Mouse (Mus musculus): ENCODE results near the gene Fgf22. TPM values are rescaled to one million over a fixed set of nuclear protein-coding genes. Genes with fewer than 3 reads are reported as not detected.

Gene Fgf22
- not detected for polyA plus RNA-seq (2017; shearing (Covaris generic))

DNA sequence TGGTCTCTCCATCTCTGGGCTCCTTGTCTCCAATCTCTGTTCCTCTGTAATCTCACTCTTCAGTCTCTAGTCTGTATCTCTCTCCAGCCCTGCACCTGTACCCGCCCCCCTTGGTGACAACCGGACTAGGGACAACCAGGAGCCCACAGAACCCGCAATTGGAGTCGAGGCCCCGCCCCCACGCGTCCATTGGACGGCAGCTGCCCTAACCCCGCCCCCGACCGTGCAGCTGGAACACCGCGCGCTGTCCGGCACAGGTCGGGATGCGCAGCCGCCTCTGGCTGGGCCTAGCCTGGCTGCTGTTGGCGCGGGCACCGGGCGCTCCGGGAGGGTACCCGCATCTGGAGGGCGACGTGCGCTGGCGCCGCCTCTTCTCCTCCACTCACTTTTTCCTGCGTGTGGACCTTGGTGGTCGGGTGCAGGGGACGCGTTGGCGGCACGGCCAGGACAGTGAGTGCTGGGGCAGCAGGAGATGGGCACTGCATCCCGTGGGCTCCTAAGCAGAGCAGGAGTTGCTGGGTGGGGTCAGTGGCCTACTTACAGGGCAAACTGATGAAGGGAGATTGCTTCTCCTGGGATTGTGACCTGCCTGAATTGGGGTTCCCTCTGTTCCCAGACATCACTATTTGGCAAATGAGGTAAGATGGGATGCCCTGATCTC is at the start of gene Fgf22:
Gene Fgf22 (plus strand): TSS at position 221 of the 661 bp plus-strand sequence.

DNA sequence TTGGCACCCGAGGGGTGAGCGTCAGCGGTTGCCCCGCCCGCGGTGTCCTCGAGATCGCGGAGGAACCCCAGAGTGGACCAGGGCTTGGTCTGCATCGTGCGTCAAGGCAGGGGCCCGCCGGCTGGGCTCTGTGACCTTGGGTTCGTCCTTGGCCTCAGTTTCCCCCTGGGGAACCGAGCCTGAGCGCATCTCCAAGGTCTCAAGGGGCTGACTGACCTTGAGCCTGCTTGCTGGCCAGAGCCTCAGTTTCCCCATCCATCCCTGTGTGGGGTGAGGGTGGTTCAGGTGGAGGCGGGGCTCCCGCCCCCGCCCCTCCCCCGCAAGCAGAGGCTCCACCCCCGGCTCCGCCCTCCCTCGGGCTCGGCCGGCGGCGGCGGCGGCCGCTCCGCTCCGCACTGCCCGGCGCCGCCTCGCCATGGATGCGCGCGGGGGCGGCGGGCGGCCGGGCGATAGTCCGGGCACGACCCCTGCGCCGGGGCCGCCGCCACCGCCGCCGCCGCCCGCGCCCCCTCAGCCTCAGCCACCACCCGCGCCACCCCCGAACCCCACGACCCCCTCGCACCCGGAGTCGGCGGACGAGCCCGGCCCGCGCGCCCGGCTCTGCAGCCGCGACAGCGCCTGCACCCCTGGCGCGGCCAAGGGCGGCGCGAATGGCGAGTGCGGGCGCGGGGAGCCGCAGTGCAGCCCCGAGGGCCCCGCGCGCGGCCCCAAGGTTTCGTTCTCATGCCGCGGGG is 38.5 kb upstream of the Fgf22 start, which contains the start of gene Hcn2:
Gene Hcn2 (plus strand): TSS at position 381 of the 734 bp plus-strand sequence.

DNA sequence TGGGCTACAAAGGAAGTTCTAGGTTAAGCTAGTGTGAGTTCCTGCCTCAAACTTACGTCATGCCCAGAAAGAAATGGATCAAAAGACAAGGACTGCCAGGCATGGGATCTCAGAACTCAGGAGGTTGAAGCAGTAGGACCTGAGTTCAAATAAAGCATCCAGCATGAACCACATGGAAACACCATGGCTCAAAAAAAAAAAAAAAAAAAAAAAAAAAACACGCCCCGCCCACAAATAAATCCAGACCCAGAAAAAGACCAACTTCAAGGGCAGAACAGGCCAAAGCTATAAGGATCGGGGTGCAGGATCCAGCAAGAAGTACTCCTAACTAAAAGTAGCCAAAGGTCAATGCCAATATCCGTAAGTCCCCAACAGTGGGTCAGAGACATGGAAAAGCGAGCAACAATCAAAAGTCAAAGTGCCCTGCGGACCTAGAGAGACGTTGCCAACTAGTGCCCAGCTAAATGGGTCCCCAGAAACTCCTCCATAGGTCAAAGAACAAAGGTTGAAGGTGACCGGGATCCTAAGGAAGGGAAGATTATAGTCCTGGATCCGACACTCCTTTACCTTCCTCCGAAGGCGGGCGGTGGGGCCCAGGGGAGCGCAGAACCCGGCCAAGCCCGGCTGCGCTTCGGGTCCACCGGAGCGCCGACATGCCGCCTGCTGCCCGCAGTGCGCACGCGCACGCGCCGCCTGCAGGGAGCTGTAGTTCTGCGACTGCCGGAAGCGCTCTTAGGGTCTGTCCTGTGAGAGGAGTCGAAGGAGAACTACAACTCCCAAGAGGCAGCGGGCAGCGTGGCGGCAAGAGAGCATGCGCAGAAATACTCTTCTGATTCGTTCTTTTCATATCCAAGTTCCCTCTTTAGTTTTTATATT is 8.7 kb upstream of the Fgf22 start, which contains the start of gene Polrmt:
Gene Polrmt (minus strand): TSS at position 684 of the 876 bp plus-strand sequence.

DNA sequence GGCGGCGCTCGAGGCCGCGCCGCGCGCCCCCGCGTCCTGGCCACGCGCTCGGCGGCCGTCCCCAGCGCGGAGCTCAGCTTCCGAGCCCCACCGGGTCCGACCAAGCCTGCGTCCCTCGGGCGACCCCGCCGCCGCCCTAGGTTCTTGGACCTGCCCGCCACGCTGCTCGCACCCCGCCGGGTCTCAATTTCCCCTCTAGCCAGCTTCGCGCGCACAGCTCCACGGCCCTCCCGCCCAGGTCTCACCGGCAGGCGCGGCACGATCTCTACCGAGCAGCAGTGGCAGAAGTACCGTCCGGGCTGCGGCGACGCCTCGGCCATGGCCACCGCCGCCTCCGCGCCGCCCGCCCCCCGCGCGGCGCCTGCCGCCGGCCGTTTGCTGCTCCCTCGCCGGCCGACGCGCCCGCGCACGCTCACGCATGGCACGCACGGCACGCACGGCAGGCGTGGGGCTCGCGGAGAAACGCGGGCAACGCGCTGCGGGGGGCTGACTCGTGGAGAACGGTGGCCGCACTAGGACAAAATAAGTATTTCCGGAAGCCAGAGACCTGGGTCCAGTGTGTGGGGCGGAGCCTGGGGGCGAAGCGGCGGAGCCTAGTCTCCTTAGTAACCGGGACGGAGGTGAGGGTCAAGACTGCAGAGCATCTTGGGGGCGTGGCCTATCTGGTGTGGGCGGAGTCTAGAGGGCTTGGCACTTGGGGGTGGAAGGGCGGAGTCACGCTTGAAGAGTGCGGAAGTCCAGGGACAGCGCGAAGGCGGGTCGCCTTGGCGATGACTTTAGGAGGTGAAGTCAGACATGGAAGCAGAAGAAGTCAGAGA is 11.8 kb downstream of the Fgf22 start, which contains the start of gene Rnf126:
Gene Rnf126 (minus strand): TSS at position 445 of the 818 bp plus-strand sequence.

DNA sequence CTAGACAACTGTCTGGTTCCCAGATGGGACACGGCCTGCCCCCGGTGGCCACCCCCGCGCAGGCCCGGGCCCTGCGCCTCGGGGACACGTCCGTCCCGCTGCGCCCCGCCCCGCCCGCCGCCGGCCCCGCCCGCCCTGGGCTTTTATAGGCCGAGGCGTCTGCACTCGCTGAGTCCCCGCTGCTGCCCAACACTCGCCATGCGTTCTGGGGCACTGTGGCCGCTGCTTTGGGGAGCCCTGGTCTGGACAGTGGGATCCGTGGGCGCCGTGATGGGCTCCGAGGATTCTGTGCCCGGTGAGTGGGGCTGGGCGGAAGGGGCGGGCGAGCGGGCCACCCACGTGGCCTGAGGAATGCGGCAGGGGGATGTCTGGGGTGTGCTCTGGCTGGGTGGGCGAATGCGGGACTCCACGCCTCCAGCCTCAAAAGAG is 22.2 kb downstream of the Fgf22 start, which contains the start of gene Fstl3:
Gene Fstl3 (plus strand): TSS at position 170 of the 429 bp plus-strand sequence.

DNA sequence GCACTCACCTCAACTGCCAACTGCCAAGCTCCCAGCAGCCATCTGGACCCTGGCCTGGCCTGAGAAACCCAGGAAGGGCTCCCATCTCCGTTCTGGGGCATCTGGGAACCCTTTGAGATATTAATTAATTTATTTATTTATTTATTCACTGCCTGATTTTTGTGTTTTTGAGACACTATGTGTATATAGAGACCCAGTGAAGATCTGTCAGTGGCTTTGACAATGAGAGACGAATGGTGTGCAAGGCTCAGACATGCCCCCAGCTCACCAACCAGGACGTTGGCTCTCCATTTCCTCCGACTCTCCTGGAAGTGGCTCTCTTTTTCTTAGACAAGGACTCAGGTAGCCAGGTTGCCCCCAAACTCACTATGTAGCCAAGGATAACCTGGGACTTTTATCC is 36.0 kb downstream of the Fgf22 start, which contains the start of gene Prss57:
Gene Prss57 (minus strand): TSS at position 101 of the 400 bp plus-strand sequence.

DNA sequence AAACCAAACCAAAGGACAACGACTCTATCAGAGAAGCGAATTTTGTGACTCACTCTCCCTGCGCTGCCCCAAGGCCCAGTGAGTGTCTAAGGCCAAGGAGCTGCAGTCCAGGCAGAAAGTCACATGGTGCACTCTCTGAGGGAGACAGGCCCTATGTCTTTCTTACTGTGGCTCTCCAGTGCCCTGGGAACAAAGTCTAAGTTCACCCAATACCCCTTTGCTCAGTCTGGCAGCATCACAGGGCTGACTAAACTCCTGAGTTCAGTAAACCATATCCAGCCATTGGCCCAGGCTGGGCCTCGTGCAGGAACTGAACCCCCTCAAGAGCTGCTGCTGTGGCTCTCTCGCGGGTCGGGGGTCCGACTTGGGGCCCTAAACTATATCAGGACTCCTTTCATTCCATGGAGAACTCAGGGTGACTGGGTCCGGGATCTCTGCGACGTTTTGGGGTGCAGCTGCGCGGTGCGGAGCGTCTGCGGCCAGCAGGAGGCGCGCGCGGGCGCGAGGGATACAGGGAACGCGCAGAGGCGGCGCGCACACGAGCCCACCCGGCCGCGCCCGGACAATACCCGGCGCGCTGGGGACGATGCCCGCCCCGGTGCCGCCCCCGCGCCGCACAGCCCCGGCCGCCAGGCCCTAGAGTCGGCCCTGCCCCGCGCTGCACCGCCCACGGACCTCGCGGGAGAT is 38.3 kb downstream of the Fgf22 start, which contains the start of gene Palm:
Gene Palm (plus strand): TSS at position 522 of the 687 bp plus-strand sequence.

Other genes starting within 250 kb of the Fgf22 start
- gene Plpp2, start 221.3 kb upstream of the Fgf22 start, polyA plus RNA-seq (2017; shearing (Covaris generic)): 4.5 TPM
- gene Mier2, start 199.9 kb upstream of the Fgf22 start, polyA plus RNA-seq (2017; shearing (Covaris generic)): 32.0 TPM
- not detected for gene Theg, start 167.7 kb upstream of the Fgf22 start, polyA plus RNA-seq (2017; shearing (Covaris generic))
- gene C2cd4c, start 141.1 kb upstream of the Fgf22 start, polyA plus RNA-seq (2017; shearing (Covaris generic)): not detected
- not detected for gene Shc2, start 117.2 kb upstream of the Fgf22 start, polyA plus RNA-seq (2017; shearing (Covaris generic))
- gene Odf3l2, start 109.3 kb upstream of the Fgf22 start, polyA plus RNA-seq (2017; shearing (Covaris generic)): not detected
- 0.40 TPM for gene Madcam1, start 90.5 kb upstream of the Fgf22 start, polyA plus RNA-seq (2017; shearing (Covaris generic))
- 29.7 TPM for gene Tpgs1, start 85.7 kb upstream of the Fgf22 start, polyA plus RNA-seq (2017; shearing (Covaris generic))
- gene Cdc34, start 72.9 kb upstream of the Fgf22 start, polyA plus RNA-seq (2017; shearing (Covaris generic)): 12.9 TPM
- gene Gzmm, start 66.1 kb upstream of the Fgf22 start, polyA plus RNA-seq (2017; shearing (Covaris generic)): 0.63 TPM
- gene Bsg, start 50.6 kb upstream of the Fgf22 start, polyA plus RNA-seq (2017; shearing (Covaris generic)): 186 TPM
- not detected for gene Hcn2, start 38.4 kb upstream of the Fgf22 start, polyA plus RNA-seq (2017; shearing (Covaris generic))
- 35.6 TPM for gene Polrmt, start 8.5 kb upstream of the Fgf22 start, polyA plus RNA-seq (2017; shearing (Covaris generic))
- 4.2 TPM for gene Rnf126, start 11.9 kb downstream of the Fgf22 start, polyA plus RNA-seq (2017; shearing (Covaris generic))
- gene Fstl3, start 22.2 kb downstream of the Fgf22 start, polyA plus RNA-seq (2017; shearing (Covaris generic)): 0.52 TPM
- not detected for gene Prss57, start 35.9 kb downstream of the Fgf22 start, polyA plus RNA-seq (2017; shearing (Covaris generic))
- 0.27 TPM for gene Palm, start 38.5 kb downstream of the Fgf22 start, polyA plus RNA-seq (2017; shearing (Covaris generic))
- not detected for gene Misp, start 65.9 kb downstream of the Fgf22 start, polyA plus RNA-seq (2017; shearing (Covaris generic))
- gene Ptbp1, start 99.4 kb downstream of the Fgf22 start, polyA plus RNA-seq (2017; shearing (Covaris generic)): 357 TPM
- not detected for gene Prtn3, start 119.4 kb downstream of the Fgf22 start, polyA plus RNA-seq (2017; shearing (Covaris generic))
- gene Plppr3, start 119.6 kb downstream of the Fgf22 start, polyA plus RNA-seq (2017; shearing (Covaris generic)): 5.6 TPM
- not detected for gene Elane, start 131.2 kb downstream of the Fgf22 start, polyA plus RNA-seq (2017; shearing (Covaris generic))
- gene Cfd, start 135.8 kb downstream of the Fgf22 start, polyA plus RNA-seq (2017; shearing (Covaris generic)): not detected
- 18.3 TPM for gene Med16, start 153.8 kb downstream of the Fgf22 start, polyA plus RNA-seq (2017; shearing (Covaris generic))
- 3.7 TPM for gene Gm26602, start 155.8 kb downstream of the Fgf22 start, polyA plus RNA-seq (2017; shearing (Covaris generic))
- gene Kiss1r, start 161.9 kb downstream of the Fgf22 start, polyA plus RNA-seq (2017; shearing (Covaris generic)): 0.24 TPM
- 205 TPM for gene R3hdm4, start 166.1 kb downstream of the Fgf22 start, polyA plus RNA-seq (2017; shearing (Covaris generic))
- 7.4 TPM for gene Arid3a, start 172.0 kb downstream of the Fgf22 start, polyA plus RNA-seq (2017; shearing (Covaris generic))
- 79.7 TPM for gene Wdr18, start 205.1 kb downstream of the Fgf22 start, polyA plus RNA-seq (2017; shearing (Covaris generic))
- gene Grin3b, start 215.6 kb downstream of the Fgf22 start, polyA plus RNA-seq (2017; shearing (Covaris generic)): 0.22 TPM
- 3.8 TPM for gene Tmem259, start 229.3 kb downstream of the Fgf22 start, polyA plus RNA-seq (2017; shearing (Covaris generic))
- 1,134 TPM for gene Cnn2, start 233.5 kb downstream of the Fgf22 start, polyA plus RNA-seq (2017; shearing (Covaris generic))
- gene Abca7, start 241.4 kb downstream of the Fgf22 start, polyA plus RNA-seq (2017; shearing (Covaris generic)): 62.4 TPM

Data from CD4-positive, CD25-positive, alpha-beta regulatory T cell, adult 9 weeks (primary cell).